Mouse (Mus musculus): Measurements from ENCODE around the gene Trim44.

Trim44 gene

GRCm38 (mm10) chr2:102407363-102408184 lies at the start of gene Trim44:
Trim44 (minus strand) TSS chr2:102407828.
- in situ Hi-C loops (cut with MboI, MseI) = no loop called here

- in situ Hi-C loops (cut with MboI, MseI) = no loop called here
These were observed 47.5 kb upstream of the Trim44 start for GRCm38 (mm10) chr2:102455126-102455525.

DNA sequence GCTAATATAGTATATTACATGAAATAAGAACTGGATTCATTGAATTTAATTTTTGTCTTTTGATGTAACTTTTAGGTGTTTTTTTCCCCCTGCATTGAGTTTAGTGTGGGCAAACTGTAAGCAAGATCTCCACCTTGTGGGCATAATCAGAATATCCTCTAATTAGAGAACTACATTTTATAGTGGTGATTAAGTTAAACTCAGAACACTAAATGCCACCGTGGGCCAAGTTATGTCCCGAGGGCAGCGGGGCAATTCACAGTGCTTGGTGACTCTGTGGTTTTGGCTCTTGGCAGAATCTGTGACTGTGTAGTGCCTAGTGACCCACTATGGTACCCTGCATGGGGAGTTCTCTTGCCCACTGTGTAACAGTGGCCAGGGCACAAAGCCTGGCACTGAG lies 45.8 kb upstream of the Trim44 start:
- in situ Hi-C loops (cut with MboI, MseI) = loop anchor here (5.0 kb wide), 2 partner anchors 366 to 541 kb away; no protein-coding TSS in a partner anchor

DNA sequence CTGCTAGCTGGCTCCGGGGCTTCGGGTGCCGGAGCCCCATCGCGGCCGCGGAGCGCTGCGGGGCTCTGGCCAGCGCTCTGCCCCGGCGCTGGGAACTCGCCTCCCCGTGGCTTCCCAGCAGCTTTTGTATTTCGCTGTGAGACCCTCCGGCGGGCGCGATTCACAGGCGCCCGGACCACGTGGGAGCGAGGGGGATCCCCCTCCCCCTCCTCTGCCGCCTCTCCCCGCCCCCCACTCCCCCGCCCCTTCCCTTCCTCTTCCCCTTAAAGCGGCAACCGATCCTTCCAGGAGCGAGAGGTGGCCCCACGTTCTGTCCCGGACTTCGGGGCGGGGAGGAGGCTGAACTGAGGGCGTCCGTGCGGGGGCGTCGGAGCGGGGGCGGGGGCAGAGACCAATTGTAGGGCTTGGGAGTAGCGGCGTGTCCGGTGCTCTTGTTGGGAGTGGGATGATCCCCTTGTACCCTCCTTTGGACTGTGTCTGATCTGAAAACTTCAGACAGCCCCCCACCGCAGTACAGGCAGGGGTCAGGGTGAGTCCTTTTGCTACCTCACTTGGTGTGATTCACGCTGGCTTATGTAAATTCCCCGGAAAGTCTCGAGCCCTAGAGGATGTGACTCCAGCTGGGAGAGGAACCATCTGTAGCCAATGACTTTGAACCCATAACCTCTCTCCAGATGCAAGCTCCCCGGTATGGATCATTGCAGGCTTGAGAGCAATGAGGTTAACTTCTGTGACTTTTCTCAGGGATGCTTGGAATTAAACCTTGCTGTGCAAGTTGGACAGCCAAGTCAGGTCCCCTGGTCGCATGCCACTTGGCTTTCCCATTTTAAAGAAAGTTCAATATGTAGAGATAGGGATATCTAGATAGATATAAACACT lies 44.3 kb upstream of the Trim44 start, which contains the start of gene Fjx1:
Gene Fjx1, minus strand, starts transcription at position 829 of the 879 bp plus-strand sequence.
- in situ Hi-C loops (cut with MboI, MseI) = loop anchor here (5.0 kb wide), 2 partner anchors 365 to 540 kb away; no protein-coding TSS in a partner anchor

DNA sequence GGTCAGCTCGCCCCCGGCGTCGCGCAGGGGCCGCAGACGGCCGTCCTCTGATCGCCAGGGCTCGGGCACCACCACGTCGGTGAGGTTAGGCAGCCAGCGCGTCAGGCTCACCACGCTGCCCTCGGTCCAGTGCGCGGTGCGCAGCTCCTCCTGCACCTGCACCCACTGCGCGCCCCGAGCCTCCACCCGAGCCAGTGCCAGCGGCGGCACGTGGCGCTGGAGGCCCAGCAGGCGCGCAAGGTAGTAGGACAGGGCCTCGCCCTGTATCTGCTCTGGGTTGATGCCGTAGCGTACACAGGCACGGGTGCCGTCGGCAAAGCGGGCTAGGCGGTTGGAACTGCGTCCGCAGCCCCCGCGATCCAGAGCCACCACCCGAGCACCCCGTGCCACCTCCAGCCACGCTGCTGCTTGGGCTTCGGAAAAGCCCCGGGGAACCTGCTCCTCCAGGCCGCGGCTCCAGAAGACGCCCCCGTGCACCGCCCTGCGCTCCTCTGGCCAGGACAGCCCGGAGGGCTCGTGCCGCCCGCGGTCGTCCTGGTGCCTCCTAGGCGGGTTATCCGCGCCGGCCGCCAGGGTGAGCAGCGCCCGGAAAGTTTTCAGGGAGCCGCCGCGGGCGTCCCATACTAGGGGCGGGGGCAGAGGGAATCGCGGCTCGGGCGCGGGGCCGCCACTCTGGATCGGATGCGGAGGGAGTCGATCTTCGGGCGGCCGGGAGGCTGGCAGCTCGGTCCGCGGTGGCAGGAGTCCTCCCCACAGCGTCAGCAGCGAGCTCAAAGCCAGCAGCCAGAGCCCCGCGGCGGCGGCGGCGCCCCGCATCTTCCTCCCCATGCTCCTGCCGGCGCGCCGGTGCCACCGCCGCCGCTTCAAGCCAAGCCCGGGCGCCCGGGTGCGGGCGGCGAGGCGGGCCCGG lies 43.4 kb upstream of the Trim44 start:
- in situ Hi-C loops (cut with MboI, MseI) = loop anchor here (5.0 kb wide), 2 partner anchors 364 to 539 kb away; no protein-coding TSS in a partner anchor

- in situ Hi-C loops (cut with MboI, MseI) = loop anchor here (5.0 kb wide), 2 partner anchors 363 to 538 kb away; no protein-coding TSS in a partner anchor
These were observed 42.7 kb upstream of the Trim44 start for GRCm38 (mm10) chr2:102450248-102450760.

DNA sequence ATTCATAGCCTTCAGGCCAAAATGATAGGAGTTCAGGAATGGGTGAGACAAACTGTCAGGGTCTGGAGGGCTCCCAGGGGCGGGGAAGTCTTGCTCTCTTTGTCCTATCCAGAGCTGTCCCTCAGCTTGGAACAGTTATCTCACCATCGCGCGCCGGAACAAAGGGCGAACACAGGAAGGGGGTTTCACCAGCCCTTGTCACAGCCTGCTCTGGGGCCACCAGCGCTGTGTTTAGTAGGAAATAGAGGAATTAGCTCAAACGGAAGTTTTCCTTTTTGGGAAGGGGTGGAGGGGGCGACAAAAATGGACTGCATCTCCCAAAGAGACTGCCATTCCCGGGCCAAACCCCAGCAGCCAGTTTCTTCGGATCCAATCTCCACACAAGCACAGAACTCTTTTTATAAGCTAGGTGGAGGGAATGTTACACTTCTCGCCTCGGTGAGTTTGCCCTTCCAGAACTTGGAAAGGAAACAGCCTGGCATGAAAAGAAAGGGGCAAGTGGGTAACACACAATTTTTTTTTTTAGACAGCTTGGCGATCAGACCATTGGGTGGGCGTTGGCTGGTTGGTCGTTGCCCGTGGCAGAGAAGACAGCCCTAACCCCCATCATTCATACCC lies 42.1 kb upstream of the Trim44 start:
- in situ Hi-C loops (cut with MboI, MseI) = loop anchor here (5.0 kb wide), 2 partner anchors 362 to 537 kb away; no protein-coding TSS in a partner anchor

DNA sequence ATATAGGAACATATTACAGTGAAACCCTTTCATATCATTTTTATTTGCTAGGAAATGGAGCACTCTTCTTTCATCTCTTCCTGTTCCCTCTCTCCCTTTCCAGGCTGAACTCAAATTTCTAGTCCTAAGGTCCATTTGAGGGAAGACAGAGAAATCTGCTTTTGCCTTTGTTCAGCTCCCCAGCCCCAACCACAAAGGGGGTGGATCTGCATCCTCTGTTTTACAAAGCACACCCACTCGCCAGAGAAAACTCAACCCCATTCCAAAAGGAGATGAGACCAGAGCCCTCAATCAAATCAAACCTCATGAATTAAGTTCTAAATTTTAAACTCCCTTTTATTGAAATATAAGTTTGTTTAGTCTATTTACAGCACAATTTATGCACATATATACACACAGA lies 41.4 kb upstream of the Trim44 start:
- in situ Hi-C loops (cut with MboI, MseI) = no loop called here

DNA sequence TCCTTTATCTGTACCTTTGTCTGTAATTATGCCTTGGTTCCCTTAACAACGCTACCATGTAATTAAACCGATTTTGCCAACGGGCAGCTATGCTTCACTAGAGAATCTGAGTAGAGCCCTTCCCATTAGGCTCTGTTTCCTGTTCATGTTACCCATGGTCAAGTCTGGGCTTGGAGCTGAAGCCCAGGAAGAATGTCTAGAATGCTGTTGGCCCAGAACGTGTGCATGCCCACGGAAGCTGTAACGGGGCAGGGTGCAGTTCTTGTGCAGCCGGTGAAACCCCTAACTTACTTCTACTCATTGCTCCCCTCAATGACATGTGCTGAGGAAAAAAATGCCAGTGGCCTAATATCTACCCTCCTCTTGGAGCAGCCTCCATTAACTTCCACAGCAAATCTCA lies 40.2 kb upstream of the Trim44 start:
- in situ Hi-C loops (cut with MboI, MseI) = no loop called here

DNA sequence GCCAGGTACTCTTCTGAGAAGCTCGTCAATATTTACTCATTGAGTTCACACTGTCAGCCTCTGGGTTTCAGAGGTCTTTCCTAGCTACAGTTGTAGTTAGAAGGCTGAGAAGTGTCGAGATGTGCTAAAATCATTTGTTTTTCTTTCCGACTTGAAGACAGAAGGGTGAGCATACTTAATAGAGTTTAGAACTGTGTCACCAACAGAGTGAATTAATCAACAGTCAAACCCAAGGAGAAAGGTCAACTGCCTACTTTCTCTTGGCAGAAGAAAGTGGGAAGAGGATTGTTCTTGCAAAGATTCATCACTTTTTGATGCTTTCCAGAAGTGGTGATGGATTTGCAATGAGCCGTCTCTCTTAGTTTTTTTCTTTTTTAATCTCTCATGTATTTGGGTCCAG lies 39.2 kb upstream of the Trim44 start:
- in situ Hi-C loops (cut with MboI, MseI) = no loop called here

- in situ Hi-C loops (cut with MboI, MseI) = no loop called here
These were observed 29.9 kb upstream of the Trim44 start for GRCm38 (mm10) chr2:102437357-102438030.

GRCm38 (mm10) chr2:102433879-102434278 lies 26.3 kb upstream of the Trim44 start:
- in situ Hi-C loops (cut with MboI, MseI) = no loop called here

DNA sequence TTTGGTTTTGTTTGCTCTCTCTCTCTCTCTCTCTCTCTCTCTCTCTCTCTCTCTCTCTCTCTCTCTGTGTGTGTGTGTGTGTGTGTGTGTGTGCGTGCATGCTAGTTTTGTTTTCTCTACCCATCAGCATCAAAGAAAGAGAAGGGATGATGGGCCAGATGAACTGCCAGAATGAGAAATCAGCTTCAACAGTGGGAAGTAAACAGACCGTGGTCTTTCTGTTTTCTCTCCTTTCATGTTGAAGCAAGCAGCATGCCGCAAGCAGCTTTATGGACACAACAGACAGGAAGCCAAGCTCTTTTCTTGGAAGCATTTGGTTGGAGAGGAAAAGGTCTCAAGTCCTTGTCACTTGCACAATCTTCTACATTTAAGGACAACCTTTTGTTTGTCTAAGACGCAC lies 23.5 kb upstream of the Trim44 start:
- in situ Hi-C loops (cut with MboI, MseI) = no loop called here

- in situ Hi-C loops (cut with MboI, MseI) = no loop called here
These were observed 20.3 kb upstream of the Trim44 start for GRCm38 (mm10) chr2:102427974-102428373.

- in situ Hi-C loops (cut with MboI, MseI) = no loop called here
These were observed 18.8 kb upstream of the Trim44 start for GRCm38 (mm10) chr2:102426434-102426833.

DNA sequence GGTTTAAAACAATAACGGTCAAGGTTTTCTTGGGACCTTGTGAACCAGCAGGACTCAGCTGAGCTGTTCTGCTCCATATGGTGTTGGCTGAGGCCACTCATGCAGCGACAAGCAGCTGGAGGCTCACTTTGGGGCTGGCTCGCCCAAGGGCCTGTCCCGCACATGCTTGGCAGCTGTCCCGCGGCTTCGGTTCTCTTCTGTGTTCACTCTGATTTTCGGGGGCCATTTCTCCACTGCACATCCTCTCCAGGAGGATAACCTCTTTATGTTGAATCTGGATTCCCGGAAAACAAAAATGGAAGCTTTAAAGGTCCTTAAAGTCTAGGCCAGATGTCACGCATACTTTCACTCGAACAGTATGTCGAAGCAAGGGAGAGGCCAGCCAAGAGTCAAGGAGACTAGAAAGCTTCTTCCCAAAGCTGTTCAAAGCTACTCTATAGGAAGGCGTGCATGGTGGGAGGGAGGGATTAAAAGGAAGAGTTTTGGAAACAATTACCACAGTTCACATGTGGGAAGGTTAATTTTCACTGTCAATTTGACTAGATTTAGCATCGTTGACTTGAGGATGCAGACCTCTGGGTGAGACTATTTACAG lies 8.6 kb upstream of the Trim44 start:
- in situ Hi-C loops (cut with MboI, MseI) = loop anchor here (10.0 kb wide), 1 partner anchor 439 kb away; no protein-coding TSS in a partner anchor

GRCm38 (mm10) chr2:102412738-102413137 lies 5.1 kb upstream of the Trim44 start:
- in situ Hi-C loops (cut with MboI, MseI) = loop anchor here (10.0 kb wide), 1 partner anchor 442 kb away; no protein-coding TSS in a partner anchor

DNA sequence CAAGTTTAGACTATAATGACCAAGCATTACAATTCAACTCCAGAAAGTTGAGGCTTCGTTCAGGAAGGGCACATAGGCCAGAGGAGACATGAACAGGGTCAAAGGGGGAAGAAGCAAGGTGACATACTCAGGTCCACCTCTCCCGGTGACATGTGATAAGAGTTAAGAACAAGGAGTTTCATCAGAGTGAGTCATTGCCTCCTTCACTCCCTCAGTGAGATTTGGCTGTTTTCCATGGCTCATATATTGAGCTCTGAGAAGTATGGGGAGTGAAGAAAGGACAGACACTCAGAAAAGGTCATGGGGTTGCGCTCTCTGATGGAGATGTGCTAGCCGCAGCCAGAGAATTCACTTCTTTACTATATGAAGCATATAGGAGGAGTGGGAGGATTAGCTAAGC lies 3.0 kb upstream of the Trim44 start:
- in situ Hi-C loops (cut with MboI, MseI) = loop anchor here (10.0 kb wide), 1 partner anchor 444 kb away; no protein-coding TSS in a partner anchor

GRCm38 (mm10) chr2:102409741-102410140 lies 2.1 kb upstream of the Trim44 start:
- in situ Hi-C loops (cut with MboI, MseI) = loop anchor here (10.0 kb wide), 1 partner anchor 445 kb away; no protein-coding TSS in a partner anchor
